In genomic region chr11:58382471-58382870, GRCm38 (mm10) we compare ENCODE assay signal across 28 mouse cellular contexts. TPM values are rescaled to one million over a fixed set of nuclear protein-coding genes. Genes with fewer than 3 reads are reported as not detected.
DNase-seq lines count a peak whose midpoint lies in the region; ATAC-seq lines count a peak whose summit lies in the region.
"Had no signal": no experiment of that assay in that cellular context is flagged by ENCODE, and none has a peak within 500 bp of the region (broad histone marks: within the 10 kb centered on the region; RNA-seq: fewer than 3 reads in every experiment).

No protein-coding gene starts in this region.

- H3K9ac ChIP-seq in forebrain, embryonic 14.5 days (ENCODE audit: low read length) = no peak overlapping the region
- no peak overlapping the region for H3K9ac ChIP-seq in forebrain, embryonic 13.5 days
- no peak overlapping the region for H3K9ac ChIP-seq in kidney, embryonic 15.5 days
- H3K9ac ChIP-seq: embryonic facial prominence, embryonic 12.5 days; hindbrain, embryonic 13.5 days; limb, embryonic 15.5 days; liver, embryonic 14.5 days; lung, embryonic 14.5 days; midbrain, embryonic 12.5 days had no signal

- H3K27me3 ChIP-seq in forebrain, embryonic 14.5 days (replicated peaks; ENCODE audit: control insufficient read depth, insufficient read depth, low read length) = no peaks in the 10 kb centered on the region
- no peaks in the 10 kb centered on the region for H3K27me3 ChIP-seq in forebrain, embryonic 13.5 days
- no peaks in the 10 kb centered on the region for H3K27me3 ChIP-seq in kidney, embryonic 15.5 days
- H3K27me3 ChIP-seq: embryonic facial prominence, embryonic 12.5 days; hindbrain, embryonic 13.5 days; limb, embryonic 15.5 days; midbrain, embryonic 12.5 days had no signal

- H3K4me2 ChIP-seq in forebrain, embryonic 14.5 days (ENCODE audit: low read length) = no peak overlapping the region
- H3K4me2 ChIP-seq in forebrain, embryonic 13.5 days = no peak overlapping the region
- H3K4me2 ChIP-seq in kidney, embryonic 15.5 days = no peak overlapping the region
- H3K4me2 ChIP-seq: embryonic facial prominence, embryonic 12.5 days; hindbrain, embryonic 13.5 days; limb, embryonic 15.5 days; lung, embryonic 14.5 days; midbrain, embryonic 12.5 days had no signal

- H3K36me3 ChIP-seq in forebrain, embryonic 14.5 days (ENCODE audit: control insufficient read depth, insufficient read depth, low read length) = no peaks in the 10 kb centered on the region
- H3K36me3 ChIP-seq in forebrain, embryonic 13.5 days (ENCODE audit: poor library complexity, severe bottlenecking) = no peaks in the 10 kb centered on the region
- no peaks in the 10 kb centered on the region for H3K36me3 ChIP-seq in kidney, embryonic 15.5 days
- H3K36me3 ChIP-seq: embryonic facial prominence, embryonic 12.5 days; hindbrain, embryonic 13.5 days; limb, embryonic 15.5 days; midbrain, embryonic 12.5 days had no signal

- WGBS in forebrain, embryonic 14.5 days = 82% methylated on average over 6 of the region's 6 CpGs
- WGBS in forebrain, embryonic 13.5 days = 93% methylated on average over 6 of the region's 6 CpGs
- 92% methylated on average over 6 of the region's 6 CpGs for WGBS in kidney, embryonic 15.5 days

- no peak overlapping the region for H3K27ac ChIP-seq in forebrain, embryonic 14.5 days (ENCODE audit: low read depth, low read length)
- H3K27ac ChIP-seq in forebrain, embryonic 13.5 days = no peak overlapping the region
- H3K27ac ChIP-seq in kidney, embryonic 15.5 days = no peak overlapping the region
- H3K27ac ChIP-seq: embryonic facial prominence, embryonic 12.5 days; hindbrain, embryonic 13.5 days; left cerebral cortex, adult 2 months; limb, embryonic 15.5 days; liver, embryonic 14.5 days; midbrain, embryonic 12.5 days had no signal

- no peak overlapping the region for H3K4me3 ChIP-seq in forebrain, embryonic 14.5 days (ENCODE audit: low read depth, low read length)
- H3K4me3 ChIP-seq in forebrain, embryonic 13.5 days = no peak overlapping the region
- no peak overlapping the region for H3K4me3 ChIP-seq in kidney, embryonic 15.5 days (replicated peaks)
- H3K4me3 ChIP-seq: embryonic facial prominence, embryonic 12.5 days; hindbrain, embryonic 13.5 days; left cerebral cortex, adult 2 months; limb, embryonic 15.5 days; midbrain, embryonic 12.5 days had no signal

- no peaks in the 10 kb centered on the region for H3K4me1 ChIP-seq in forebrain, embryonic 14.5 days (ENCODE audit: control insufficient read depth, insufficient read depth, low read length)
- H3K4me1 ChIP-seq in forebrain, embryonic 13.5 days = no peaks in the 10 kb centered on the region
- H3K4me1 ChIP-seq in kidney, embryonic 15.5 days = no peaks in the 10 kb centered on the region
- H3K4me1 ChIP-seq: embryonic facial prominence, embryonic 12.5 days; hindbrain, embryonic 13.5 days; limb, embryonic 15.5 days; midbrain, embryonic 12.5 days had no signal

- no peaks in the 10 kb centered on the region for H3K9me3 ChIP-seq in forebrain, embryonic 14.5 days (replicated peaks; ENCODE audit: control insufficient read depth, low read length)
- H3K9me3 ChIP-seq in forebrain, embryonic 13.5 days (replicated peaks) = no peaks in the 10 kb centered on the region
- H3K9me3 ChIP-seq in kidney, embryonic 15.5 days (replicated peaks) = no peaks in the 10 kb centered on the region
- H3K9me3 ChIP-seq: embryonic facial prominence, embryonic 12.5 days; hindbrain, embryonic 13.5 days; limb, embryonic 15.5 days; midbrain, embryonic 12.5 days had no signal

- no peak for ATAC-seq in forebrain, embryonic 14.5 days
- no peak for ATAC-seq in forebrain, embryonic 13.5 days
- ATAC-seq in inflammation-experienced regulatory T-cells, adult 6 months = no peak
- no peak for ATAC-seq in kidney, embryonic 15.5 days (replicated peaks; ENCODE audit: low FRiP score)

- DNase-seq in forebrain, embryonic 14.5 days (ENCODE audit: low spot score) = peak; percentile 34
- DNase-seq in brain, embryonic 18.5 days (ENCODE audit: low read depth, low spot score) = peak; percentile 8
- peak; percentile 39 to 74 for DNase-seq in layer of hippocampus, adult 18-20 months (ENCODE audit: low spot score in 2 of 2)
- DNase-seq in layer of hippocampus, postnatal 36 days = peak; percentile 27 to 30
- DNase-seq: adrenal gland, postnatal 25 days; cerebellum, adult 11-12 months; cerebellum, postnatal 14 days; gastrocnemius, postnatal 36 days; heart, postnatal 36 days; left cerebral cortex, postnatal 4 days; lung, embryonic 14.5 days; thymus, postnatal 25 days had no signal

RNA-seq across cellular contexts. Expression of gene Lypd8, which starts 3.6 kb away (rescaled TPM):
- polyA plus RNA-seq in forebrain, embryonic 14.5 days (2014; fragmentation: Nextera tagmentation; extraction: Ambion mirVana) = 0.22 TPM in 1 of 2 replicates, not detected in the other
- 0.31 TPM in 1 of 2 replicates, not detected in the other for polyA plus RNA-seq in forebrain, embryonic 13.5 days (2015; fragmentation: Nextera tagmentation; extraction: Ambion mirVana)
- total RNA-seq in layer of hippocampus, adult 18-20 months (2021) = not detected
- under 1 TPM in 1 of 2 experiments, not detected in 1; 0.30 TPM for total RNA-seq in layer of hippocampus, postnatal 36 days (2021)
- not detected for polyA plus RNA-seq in inflammation-experienced regulatory T-cells, adult 6 months (2017; shearing (Covaris generic))
- polyA plus RNA-seq in kidney, embryonic 15.5 days (2015; fragmentation: Nextera tagmentation; extraction: Ambion mirVana) = 0.23 and 4.5 TPM in 2 replicates
- total RNA-seq: adrenal gland, postnatal 25 days; gastrocnemius, adult 18-20 months; gastrocnemius, postnatal 36 days; heart, adult 8-10 months; heart, postnatal 36 days; left cerebral cortex, adult 2 months; left cerebral cortex, postnatal 4 days; megakaryocyte, adult 5-6 weeks; neutrophil, adult 5-6 weeks had no signal
- polyA plus RNA-seq: embryonic facial prominence, embryonic 12.5 days; heart, embryonic 14.5 days; hindbrain, embryonic 13.5 days; kidney, embryonic 14.5 days; limb, embryonic 15.5 days; lung, embryonic 14.5 days; midbrain, embryonic 12.5 days had no signal

RNA-seq across cellular contexts. Expression of gene 1810065E05Rik, which starts 38.4 kb away (rescaled TPM):
- polyA plus RNA-seq in forebrain, embryonic 14.5 days (2014; fragmentation: Nextera tagmentation; extraction: Ambion mirVana) = not detected in 2 replicates
- polyA plus RNA-seq in forebrain, embryonic 13.5 days (2015; fragmentation: Nextera tagmentation; extraction: Ambion mirVana) = not detected in 2 replicates
- total RNA-seq in layer of hippocampus, adult 18-20 months (2021) = not detected
- total RNA-seq in layer of hippocampus, postnatal 36 days (2021) = not detected
- not detected for polyA plus RNA-seq in inflammation-experienced regulatory T-cells, adult 6 months (2017; shearing (Covaris generic))
- not detected in 2 replicates for polyA plus RNA-seq in kidney, embryonic 15.5 days (2015; fragmentation: Nextera tagmentation; extraction: Ambion mirVana)
- total RNA-seq: adrenal gland, postnatal 25 days; gastrocnemius, adult 18-20 months; gastrocnemius, postnatal 36 days; heart, adult 8-10 months; heart, postnatal 36 days; left cerebral cortex, adult 2 months; left cerebral cortex, postnatal 4 days; megakaryocyte, adult 5-6 weeks; neutrophil, adult 5-6 weeks had no signal
- polyA plus RNA-seq: embryonic facial prominence, embryonic 12.5 days; heart, embryonic 14.5 days; hindbrain, embryonic 13.5 days; kidney, embryonic 14.5 days; limb, embryonic 15.5 days; liver, embryonic 14.5 days; lung, embryonic 14.5 days; midbrain, embryonic 12.5 days had no signal

RNA-seq across cellular contexts. Expression of gene Gm12253, which starts 49.9 kb away (rescaled TPM):
- not detected in 2 replicates for polyA plus RNA-seq in forebrain, embryonic 14.5 days (2014; fragmentation: Nextera tagmentation; extraction: Ambion mirVana)
- not detected in 2 replicates for polyA plus RNA-seq in forebrain, embryonic 13.5 days (2015; fragmentation: Nextera tagmentation; extraction: Ambion mirVana)
- not detected for total RNA-seq in layer of hippocampus, adult 18-20 months (2021)
- total RNA-seq in layer of hippocampus, postnatal 36 days (2021) = not detected
- not detected for polyA plus RNA-seq in inflammation-experienced regulatory T-cells, adult 6 months (2017; shearing (Covaris generic))
- not detected in 2 replicates for polyA plus RNA-seq in kidney, embryonic 15.5 days (2015; fragmentation: Nextera tagmentation; extraction: Ambion mirVana)
- total RNA-seq: adrenal gland, postnatal 25 days; gastrocnemius, adult 18-20 months; gastrocnemius, postnatal 36 days; heart, adult 8-10 months; heart, postnatal 36 days; left cerebral cortex, adult 2 months; left cerebral cortex, postnatal 4 days; megakaryocyte, adult 5-6 weeks; neutrophil, adult 5-6 weeks had no signal
- polyA plus RNA-seq: embryonic facial prominence, embryonic 12.5 days; heart, embryonic 14.5 days; hindbrain, embryonic 13.5 days; kidney, embryonic 14.5 days; limb, embryonic 15.5 days; liver, embryonic 14.5 days; lung, embryonic 14.5 days; midbrain, embryonic 12.5 days; testis, adult 2 months had no signal

RNA-seq across cellular contexts. Expression of gene Sh3bp5l, which starts 51.9 kb away (rescaled TPM):
- polyA plus RNA-seq in forebrain, embryonic 14.5 days (2014; fragmentation: Nextera tagmentation; extraction: Ambion mirVana) = 29.5 and 43.3 TPM in 2 replicates
- polyA plus RNA-seq in forebrain, embryonic 13.5 days (2015; fragmentation: Nextera tagmentation; extraction: Ambion mirVana) = 43.9 and 48.0 TPM in 2 replicates
- total RNA-seq in layer of hippocampus, adult 18-20 months (2021) = 10 to 100 TPM; 48.9 to 55.4 TPM
- total RNA-seq in layer of hippocampus, postnatal 36 days (2021) = 10 to 100 TPM; 50.3 to 52.9 TPM
- 1 to 10 TPM; 5.1 to 7.9 (median 6.8) TPM for polyA plus RNA-seq in inflammation-experienced regulatory T-cells, adult 6 months (2017; shearing (Covaris generic))
- 34.2 and 37.0 TPM in 2 replicates for polyA plus RNA-seq in kidney, embryonic 15.5 days (2015; fragmentation: Nextera tagmentation; extraction: Ambion mirVana)

RNA-seq across cellular contexts. Expression of gene Zfp672, which starts 52.3 kb away (rescaled TPM):
- polyA plus RNA-seq in forebrain, embryonic 14.5 days (2014; fragmentation: Nextera tagmentation; extraction: Ambion mirVana) = 38.8 and 45.4 TPM in 2 replicates
- polyA plus RNA-seq in forebrain, embryonic 13.5 days (2015; fragmentation: Nextera tagmentation; extraction: Ambion mirVana) = 38.1 and 40.5 TPM in 2 replicates
- 10 to 100 TPM; 43.4 to 43.5 TPM for total RNA-seq in layer of hippocampus, adult 18-20 months (2021)
- total RNA-seq in layer of hippocampus, postnatal 36 days (2021) = 10 to 100 TPM; 44.0 to 51.2 TPM
- 10 to 100 TPM; 40.5 to 41.4 (median 41.1) TPM for polyA plus RNA-seq in inflammation-experienced regulatory T-cells, adult 6 months (2017; shearing (Covaris generic))
- polyA plus RNA-seq in kidney, embryonic 15.5 days (2015; fragmentation: Nextera tagmentation; extraction: Ambion mirVana) = 36.2 and 40.4 TPM in 2 replicates
